19 mouse cellular contexts compared by ENCODE assay signal in the genomic region with DNA sequence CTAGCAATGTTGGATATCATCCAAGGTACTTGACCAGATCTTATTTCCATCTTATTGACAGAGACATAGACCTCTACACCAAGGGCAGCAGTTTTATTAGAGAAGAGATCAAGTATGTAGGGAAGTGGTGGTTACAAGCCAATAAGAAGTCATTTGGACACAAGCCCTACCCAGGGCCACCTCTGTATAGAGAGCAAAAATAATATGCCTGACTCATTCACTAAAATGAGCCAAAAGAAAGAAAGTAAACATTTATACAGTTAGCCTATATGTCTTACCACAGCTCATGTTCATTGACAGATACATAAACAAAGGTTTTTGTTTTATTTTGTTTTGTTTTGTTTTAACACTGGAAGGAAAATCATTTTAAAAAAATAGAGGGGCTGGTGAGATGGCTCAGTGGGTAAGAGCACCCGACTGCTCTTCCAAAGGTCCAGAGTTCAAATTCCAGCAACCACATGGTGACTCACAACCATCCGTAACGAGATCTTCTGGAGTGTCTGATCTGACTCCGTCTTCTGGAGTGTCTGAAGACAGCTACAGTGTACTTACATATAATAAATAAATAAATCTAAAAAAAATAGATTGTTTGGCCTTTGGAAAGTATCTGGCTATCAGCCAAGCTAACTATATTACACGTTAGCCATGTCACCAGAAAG.
DNase-seq lines count a peak whose midpoint lies in the region; ATAC-seq and TF ChIP-seq lines count a peak whose summit lies in the region.
"Had no signal": no experiment of that assay in that cellular context is flagged by ENCODE, and none has a peak within 500 bp of the region (broad histone marks: within the 10 kb centered on the region; RNA-seq: fewer than 3 reads in every experiment).

No protein-coding gene starts in this region.

- H3K36me3 ChIP-seq in kidney, adult 2 months (ENCODE audit: control insufficient read depth, insufficient read depth, low read length): no peaks in the 10 kb centered on the region
- H3K36me3 ChIP-seq in kidney, embryonic 15.5 days: no peaks in the 10 kb centered on the region
- no peaks in the 10 kb centered on the region for H3K36me3 ChIP-seq in lung, embryonic 14.5 days (ENCODE audit: insufficient read depth)
- H3K36me3 ChIP-seq in lung, embryonic 16.5 days (ENCODE audit: control insufficient read depth, insufficient read depth, low read length): no peaks in the 10 kb centered on the region
- no peaks in the 10 kb centered on the region for H3K36me3 ChIP-seq in lung, postnatal 0 days (ENCODE audit: insufficient read depth, low read length)
- H3K36me3 ChIP-seq: embryonic facial prominence, embryonic 10.5 days; embryonic facial prominence, embryonic 12.5 days; forebrain, embryonic 15.5 days had no signal

- TF ChIP-seq CTCF in kidney, adult 2 months (conservative IDR thresholded peaks at IDR 0.05; ENCODE audit: insufficient read depth, insufficient read length, low read depth, low read length): no peak
- no peak for TF ChIP-seq CTCF in lung, embryonic 14.5 days (IDR thresholded peaks at IDR 0.05; ENCODE audit: low read depth)
- TF ChIP-seq CTCF in lung, postnatal 0 days (IDR thresholded peaks at IDR 0.05): no peak

- H3K4me2 ChIP-seq in kidney, embryonic 15.5 days: no peak overlapping the region
- no peak overlapping the region for H3K4me2 ChIP-seq in lung, embryonic 14.5 days
- H3K4me2 ChIP-seq in lung, embryonic 16.5 days (ENCODE audit: low read depth, low read length): no peak overlapping the region
- no peak overlapping the region for H3K4me2 ChIP-seq in lung, postnatal 0 days (replicated peaks; ENCODE audit: low read depth, low read length)
- H3K4me2 ChIP-seq: embryonic facial prominence, embryonic 12.5 days; forebrain, embryonic 13.5 days; forebrain, embryonic 15.5 days had no signal

- no peaks in the 10 kb centered on the region for H3K27me3 ChIP-seq in kidney, adult 2 months (replicated peaks; ENCODE audit: control insufficient read depth, insufficient read depth, low read length)
- peaks cover 44% of the 10 kb centered on the region for H3K27me3 ChIP-seq in kidney, embryonic 15.5 days
- H3K27me3 ChIP-seq in lung, embryonic 14.5 days (ENCODE audit: insufficient read depth, low read length): no peaks in the 10 kb centered on the region
- H3K27me3 ChIP-seq in lung, embryonic 16.5 days (ENCODE audit: control insufficient read depth, insufficient read depth, low read depth, low read length): peaks cover 4% of the 10 kb centered on the region
- no peaks in the 10 kb centered on the region; the same call in 1 of the 2 replicates for H3K27me3 ChIP-seq in lung, postnatal 0 days (replicated peaks; ENCODE audit: insufficient read depth, low read length)
- H3K27me3 ChIP-seq: embryonic facial prominence, embryonic 12.5 days had no signal

- peak; percentile 41 for DNase-seq in kidney, adult 2 months
- peak; percentile 28 for DNase-seq in lung, embryonic 14.5 days
- no peak for DNase-seq in lung, postnatal 25 days (ENCODE audit: low spot score)
- no peak for DNase-seq in lung, postnatal 0 days (ENCODE audit: low spot score)
- DNase-seq: adrenal gland, adult 8-10 months; adrenal gland, postnatal 14 days; adrenal gland, postnatal 36 days; cerebellum, adult 11-12 months; cerebellum, adult 2 months; cerebellum, adult 9-10 months; cerebellum, postnatal 10 days; cerebellum, postnatal 25 days; forebrain, postnatal 0 days had no signal

- no peak overlapping the region for H3K27ac ChIP-seq in kidney, adult 2 months (ENCODE audit: insufficient read depth, low read depth, low read length)
- no peak overlapping the region for H3K27ac ChIP-seq in kidney, embryonic 15.5 days
- no peak overlapping the region for H3K27ac ChIP-seq in lung, embryonic 14.5 days (ENCODE audit: low read depth)
- no peak overlapping the region for H3K27ac ChIP-seq in lung, embryonic 16.5 days (ENCODE audit: low read length)
- no peak overlapping the region for H3K27ac ChIP-seq in lung, postnatal 0 days (ENCODE audit: low read length)
- H3K27ac ChIP-seq: embryonic facial prominence, embryonic 10.5 days; embryonic facial prominence, embryonic 12.5 days; forebrain, embryonic 13.5 days; forebrain, embryonic 15.5 days had no signal

- TF ChIP-seq POLR2A in kidney, adult 2 months (IDR thresholded peaks at IDR 0.05; ENCODE audit: low read depth, low read length): no peak

- no peak for TF ChIP-seq EP300 in lung, postnatal 0 days (IDR thresholded peaks at IDR 0.05)

- H3K4me3 ChIP-seq in kidney, adult 2 months (ENCODE audit: insufficient read depth, low read depth, low read length): no peak overlapping the region
- H3K4me3 ChIP-seq in kidney, embryonic 15.5 days (replicated peaks): no peak overlapping the region
- no peak overlapping the region for H3K4me3 ChIP-seq in lung, embryonic 14.5 days (ENCODE audit: low read depth, low read length)
- H3K4me3 ChIP-seq in lung, embryonic 16.5 days (ENCODE audit: low read length): no peak overlapping the region
- no peak overlapping the region for H3K4me3 ChIP-seq in lung, postnatal 0 days (ENCODE audit: low read depth, low read length)
- H3K4me3 ChIP-seq: embryonic facial prominence, embryonic 10.5 days; embryonic facial prominence, embryonic 12.5 days; forebrain, embryonic 13.5 days; forebrain, embryonic 15.5 days had no signal

- ATAC-seq in kidney, embryonic 15.5 days (replicated peaks; ENCODE audit: low FRiP score): no peak
- ATAC-seq in lung, embryonic 14.5 days (ENCODE audit: insufficient read depth): peak; percentile 73
- ATAC-seq in lung, embryonic 16.5 days (ENCODE audit: low read depth): peak; percentile 66
- no peak for ATAC-seq in lung, postnatal 0 days
- ATAC-seq: forebrain, embryonic 13.5 days; forebrain, embryonic 15.5 days; forebrain, postnatal 0 days had no signal

- no peaks in the 10 kb centered on the region for H3K4me1 ChIP-seq in kidney, adult 2 months (ENCODE audit: control insufficient read depth, insufficient read depth, low read length)
- H3K4me1 ChIP-seq in kidney, embryonic 15.5 days: no peaks in the 10 kb centered on the region
- H3K4me1 ChIP-seq in lung, embryonic 14.5 days (ENCODE audit: insufficient read depth): no peaks in the 10 kb centered on the region
- no peaks in the 10 kb centered on the region for H3K4me1 ChIP-seq in lung, embryonic 16.5 days (replicated peaks; ENCODE audit: control insufficient read depth, insufficient read depth, low read length)
- H3K4me1 ChIP-seq in lung, postnatal 0 days (ENCODE audit: insufficient read depth, low read depth, low read length): no peaks in the 10 kb centered on the region
- H3K4me1 ChIP-seq: embryonic facial prominence, embryonic 10.5 days; embryonic facial prominence, embryonic 12.5 days; forebrain, embryonic 13.5 days; forebrain, embryonic 15.5 days had no signal

- H3K9me3 ChIP-seq in kidney, embryonic 15.5 days (replicated peaks): no peaks in the 10 kb centered on the region
- no peaks in the 10 kb centered on the region for H3K9me3 ChIP-seq in lung, embryonic 14.5 days (ENCODE audit: low read depth, low read length)
- H3K9me3 ChIP-seq in lung, embryonic 16.5 days (ENCODE audit: control insufficient read depth, low read length): no peaks in the 10 kb centered on the region
- H3K9me3 ChIP-seq in lung, postnatal 0 days (ENCODE audit: low read length): no peaks in the 10 kb centered on the region
- H3K9me3 ChIP-seq: embryonic facial prominence, embryonic 10.5 days; embryonic facial prominence, embryonic 12.5 days; forebrain, embryonic 13.5 days; forebrain, embryonic 15.5 days had no signal

- no peak overlapping the region for H3K9ac ChIP-seq in kidney, embryonic 15.5 days
- H3K9ac ChIP-seq in lung, embryonic 14.5 days: no peak overlapping the region
- H3K9ac ChIP-seq in lung, embryonic 16.5 days (ENCODE audit: low read length): no peak overlapping the region
- no peak overlapping the region for H3K9ac ChIP-seq in lung, postnatal 0 days (replicated peaks; ENCODE audit: low read depth)
- H3K9ac ChIP-seq: embryonic facial prominence, embryonic 12.5 days; forebrain, embryonic 13.5 days; forebrain, embryonic 15.5 days; forebrain, postnatal 0 days had no signal

- 49% methylated on average over 5 of the region's 5 CpGs for WGBS in kidney, adult 2 months
- 64% methylated on average over 5 of the region's 5 CpGs for WGBS in kidney, embryonic 15.5 days
- WGBS in lung, embryonic 14.5 days: 42% methylated on average over 5 of the region's 5 CpGs
- 56% methylated on average over 5 of the region's 5 CpGs for WGBS in lung, embryonic 16.5 days
- 45% methylated on average over 5 of the region's 5 CpGs for WGBS in lung, postnatal 0 days

Comparison
In these comparisons a context has a peak if more than half of its experiments do, and no peak if none do; other contexts are left out.
1. DNase-seq: peak in kidney, adult 2 months (single experiment) and lung, embryonic 14.5 days (single experiment); none in lung, postnatal 25 days (single experiment) and lung, postnatal 0 days (single experiment).
2. ATAC-seq: peak in lung, embryonic 14.5 days (single experiment) and lung, embryonic 16.5 days (single experiment); none in kidney, embryonic 15.5 days (single experiment) and lung, postnatal 0 days (single experiment).